Mouse (Mus musculus) midbrain, postnatal 0 days (tissue): ENCODE data around the gene Rrn3. TPM values are rescaled to one million over a fixed set of nuclear protein-coding genes. Genes with fewer than 3 reads are reported as not detected.
"Not testable (repeated sequence)": the region's sequence is repeated elsewhere in the genome, so short reads cannot be mapped to it uniquely, and the experiment has no call there.

Source experiments
- ATAC-seq: fragments of 200-750 bp; cut with Nextera tagmentation; 2 replicates; pipeline ENCODE4 v1.8.0; 2017; ENCODE audit warnings: moderate number of reproducible peaks, mild to moderate bottlenecking, moderate TSS enrichment, moderate library complexity; ENCODE audit not compliant: low FRiP score
- DNase-seq: peaks from one replicate; pipeline ENCODE4 v3.0.0-alpha.2; 2015; ENCODE audit warnings: low spot score
- H3K27ac ChIP-seq: fragments of 300-500 bp; sonication (generic); 2 replicates; pipeline ENCODE4 v1.5.1; 2014; ENCODE audit warnings: low read depth, mild to moderate bottlenecking, low read length, mixed read lengths
- H3K27me3 ChIP-seq: fragments of 300-500 bp; sonication (generic); 2 replicates; pipeline ENCODE4 v1.6.1; 2014; ENCODE audit warnings: low read length, control low read depth, mixed read lengths; ENCODE audit not compliant: insufficient read depth
- H3K36me3 ChIP-seq: fragments of 300-500 bp; sonication (generic); 2 replicates; pipeline ENCODE4 v1.6.1; 2014; ENCODE audit warnings: low read length, control low read depth, mixed read lengths; ENCODE audit not compliant: insufficient read depth
- H3K4me1 ChIP-seq: fragments of 300-500 bp; sonication (generic); 2 replicates; pipeline ENCODE4 v1.6.1; 2014; ENCODE audit warnings: mild to moderate bottlenecking, control low read depth, antibody characterized with exemption, low read length, mixed read lengths; ENCODE audit not compliant: insufficient read depth
- H3K4me2 ChIP-seq: fragments of 300-500 bp; sonication (generic); 2 replicates; pipeline ENCODE4 v1.6.1; 2014; ENCODE audit warnings: low read depth, mild to moderate bottlenecking, low read length, mixed read lengths; ENCODE audit not compliant: poor library complexity, severe bottlenecking
- H3K4me3 ChIP-seq: fragments of 300-500 bp; sonication (generic); 2 replicates; pipeline ENCODE4 v1.5.1; 2014; ENCODE audit warnings: low read depth, mild to moderate bottlenecking, low read length, moderate library complexity
- H3K9ac ChIP-seq: fragments of 300-500 bp; sonication (generic); replicated peaks from 2 replicates; pipeline ENCODE4 v1.6.1; 2014; ENCODE audit warnings: mild to moderate bottlenecking, low read length, moderate library complexity, mixed read lengths; ENCODE audit not compliant: poor library complexity, severe bottlenecking
- H3K9me3 ChIP-seq: fragments of 300-500 bp; sonication (generic); 2 replicates; pipeline ENCODE4 v1.6.1; 2016; ENCODE audit warnings: low read length, control low read depth
- CTCF ChIP-seq: IDR thresholded peaks from 2 replicates; pipeline ENCODE4 v1.5.1; 2016; ENCODE audit warnings: antibody characterized with exemption, mild to moderate bottlenecking
- WGBS: fragments of 180-500 bp; shearing (Covaris S2); extraction: QIAGEN DNeasy Blood & Tissue Kit; methylation state at CpG from one replicate; pipeline ENCODE4 v1.1.7; 2014; 5-methylcytosine and 5-hydroxymethylcytosine counted together
- polyA plus RNA-seq: library from polyadenylated mRNA; unstranded; fragments of >200 nt; fragmentation: Nextera tagmentation; extraction: Ambion mirVana; gene quantifications from 2 replicates; pipeline ENCODE4 v1.2.1, GENCODE M21; 2015
- total RNA-seq: library from RNA; depleted of rRNA; stranded (reverse); fragments of >200 nt; gene quantifications from 2 replicates; pipeline ENCODE4 v1.2.3, GENCODE M21; 2014; rRNA removed

The Rrn3 gene
- total RNA-seq (77.5 and 85.5 TPM in 2 replicates), polyA plus RNA-seq (74.6 and 80.8 TPM in 2 replicates)

- Histone ChIP-seq H3K4me2 (peak within 1 kb of the TSS; percentile 75), H3K36me3 (peaks cover 9% of the 10 kb centered on the region), H3K9me3 (no peaks in the 10 kb centered on the region), H3K27me3 (no peaks in the 10 kb centered on the region), H3K4me1 (peaks cover 12% of the 10 kb centered on the region; the same call in 1 of the 2 replicates), H3K4me3 (peak within 1 kb of the TSS; percentile 88), H3K9ac (peak within 1 kb of the TSS; percentile 93), H3K27ac (peak within 1 kb of the TSS; percentile 81)
- WGBS: under 1% methylated on average over 55 of the region's 57 CpGs
- TF ChIP-seq CTCF: peak; percentile 25; the same call in 1 of the 2 replicates
- DNase-seq (peak; percentile 92), ATAC-seq (peak; percentile 99)
Measured at GRCm38 (mm10) chr16:13780353-13781036, at the start of gene Rrn3. Gene Rrn3 (plus strand): TSS chr16:13780708.

GRCm38 (mm10) chr16:13732786-13733185 is 47.7 kb upstream of the Rrn3 start:
- TF ChIP-seq CTCF: no peak
- Histone ChIP-seq H3K27me3 (peaks cover 4% of the 10 kb centered on the region; the same call in 1 of the 2 replicates), H3K36me3 (peaks cover 9% of the 10 kb centered on the region; the same call in 1 of the 2 replicates), H3K9ac (no peak overlapping the region), H3K4me2 (no peak overlapping the region), H3K4me1 (no peaks in the 10 kb centered on the region), H3K9me3 (no peaks in the 10 kb centered on the region), H3K4me3 (no peak overlapping the region), H3K27ac (no peak overlapping the region)
- DNase-seq: no peak
- no peak for ATAC-seq
- 87% methylated on average over 3 of the region's 3 CpGs for WGBS

- peak; percentile 85 for TF ChIP-seq CTCF
- WGBS: 22% methylated on average over 9 of the region's 9 CpGs
- Histone ChIP-seq H3K36me3 (peaks cover 9% of the 10 kb centered on the region; the same call in 1 of the 2 replicates), H3K4me2 (no peak overlapping the region), H3K4me3 (no peak overlapping the region), H3K27me3 (peaks cover 4% of the 10 kb centered on the region; the same call in 1 of the 2 replicates), H3K9me3 (no peaks in the 10 kb centered on the region), H3K27ac (no peak overlapping the region), H3K4me1 (no peaks in the 10 kb centered on the region), H3K9ac (no peak overlapping the region)
- ATAC-seq (no peak), DNase-seq (peak; percentile 75)
Measured at GRCm38 (mm10) chr16:13733518-13734137, 46.9 kb upstream of the Rrn3 start.

GRCm38 (mm10) chr16:13735977-13736376 is 44.5 kb upstream of the Rrn3 start:
- no peak for ATAC-seq
- no peak for DNase-seq
- Histone ChIP-seq H3K36me3 (peaks cover 9% of the 10 kb centered on the region; the same call in 1 of the 2 replicates), H3K4me2 (no peak overlapping the region), H3K4me1 (no peaks in the 10 kb centered on the region), H3K9me3 (no peaks in the 10 kb centered on the region), H3K27ac (no peak overlapping the region), H3K27me3 (peaks cover 4% of the 10 kb centered on the region; the same call in 1 of the 2 replicates), H3K4me3 (no peak overlapping the region), H3K9ac (no peak overlapping the region)
- TF ChIP-seq CTCF: no peak
- 90% methylated on average over 8 of the region's 8 CpGs for whole genome bisulfite sequencing

GRCm38 (mm10) chr16:13739044-13739443 is 41.5 kb upstream of the Rrn3 start:
- not testable (repeated sequence) for H3K4me1 ChIP-seq, H3K4me3 ChIP-seq, H3K27me3 ChIP-seq, H3K4me2 ChIP-seq, H3K27ac ChIP-seq, H3K9ac ChIP-seq, H3K9me3 ChIP-seq, DNase-seq, ATAC-seq, H3K36me3 ChIP-seq
- WGBS: 61% methylated on average over 4 of the region's 4 CpGs

- no peaks in the 10 kb centered on the region for H3K9me3 ChIP-seq
- no peak for TF ChIP-seq CTCF
- no peak overlapping the region for H3K9ac ChIP-seq
- H3K36me3 ChIP-seq: no peaks in the 10 kb centered on the region
- H3K4me1 ChIP-seq: no peaks in the 10 kb centered on the region
- H3K4me3 ChIP-seq: no peak overlapping the region
- H3K27me3 ChIP-seq: no peaks in the 10 kb centered on the region
- H3K4me2 ChIP-seq: no peak overlapping the region
- no peak overlapping the region for H3K27ac ChIP-seq
- ATAC-seq (no peak), DNase-seq (no peak)
- 79% methylated on average over 2 of the region's 2 CpGs for WGBS
Measured at GRCm38 (mm10) chr16:13740844-13741243, 39.7 kb upstream of the Rrn3 start.
